Mouse (Mus musculus) ES-Bruce4 (cell line): ENCODE data around the gene Itgb2.

Source experiments
- CTCF ChIP-seq: IDR thresholded peaks from one replicate; pipeline ENCODE4 v1.8.1; 2011; ENCODE audit warnings: low read depth, low read length
- POLR2A ChIP-seq: IDR thresholded peaks from one replicate; pipeline ENCODE4 v1.8.1; 2011; ENCODE audit warnings: low read length; ENCODE audit not compliant: insufficient read depth

GRCm38 (mm10) chr10:77582285-77582618 is 52.2 kb downstream of the Itgb2 start:
- TF ChIP-seq POLR2A (no peak), CTCF (no peak)
